ENCODE assay signal across 10 mouse cellular contexts in genomic region chr2:32879593-32879992, GRCm38 (mm10). TPM values are rescaled to one million over a fixed set of nuclear protein-coding genes. Genes with fewer than 3 reads are reported as not detected.
DNase-seq lines count a peak whose midpoint lies in the region; ATAC-seq and TF ChIP-seq lines count a peak whose summit lies in the region.
"Had no signal": no experiment of that assay in that cellular context is flagged by ENCODE, and none has a peak within 500 bp of the region (broad histone marks: within the 10 kb centered on the region; RNA-seq: fewer than 3 reads in every experiment).

No protein-coding gene starts in this region.

- WGBS in heart, embryonic 11.5 days (ENCODE audit: insufficient replicate concordance): 72% methylated on average over 5 of the region's 5 CpGs
- WGBS in lung, postnatal 0 days: 34% methylated on average over 5 of the region's 5 CpGs
- WGBS in intestine, postnatal 0 days: 80% methylated on average over 5 of the region's 5 CpGs
- WGBS in stomach, embryonic 16.5 days: 73% methylated on average over 5 of the region's 5 CpGs

- intact Hi-C loops in heart, postnatal 36 days (cut with DNase I): no loop called here

- DNase-seq in heart, postnatal 36 days: no peak
- no peak for DNase-seq in lung, postnatal 0 days (ENCODE audit: low spot score)
- no peak for DNase-seq in lung, postnatal 4 days
- DNase-seq in cerebellum, postnatal 4 days (ENCODE audit: low spot score in 2 of 2): no peak
- DNase-seq in gastrocnemius, postnatal 25 days: no peak
- DNase-seq: cerebellum, adult 11-12 months; thymus, adult 18-20 months had no signal

- H3K36me3 ChIP-seq in heart, embryonic 11.5 days (ENCODE audit: control insufficient read depth, insufficient read depth, low read length): no peaks in the 10 kb centered on the region
- no peaks in the 10 kb centered on the region for H3K36me3 ChIP-seq in lung, postnatal 0 days (ENCODE audit: insufficient read depth, low read length)
- H3K36me3 ChIP-seq in intestine, postnatal 0 days (ENCODE audit: control insufficient read depth, insufficient read depth): no peaks in the 10 kb centered on the region
- no peaks in the 10 kb centered on the region for H3K36me3 ChIP-seq in stomach, embryonic 16.5 days (ENCODE audit: control insufficient read depth, insufficient read depth, low read length)

- peaks cover 80% of the 10 kb centered on the region for H3K4me1 ChIP-seq in heart, embryonic 11.5 days (ENCODE audit: control insufficient read depth, insufficient read depth, low read length)
- peaks cover 39% of the 10 kb centered on the region for H3K4me1 ChIP-seq in lung, postnatal 0 days (ENCODE audit: insufficient read depth, low read depth, low read length)
- peaks cover 20% of the 10 kb centered on the region for H3K4me1 ChIP-seq in intestine, postnatal 0 days (replicated peaks; ENCODE audit: control insufficient read depth, insufficient read depth, low read length)
- peaks cover 80% of the 10 kb centered on the region for H3K4me1 ChIP-seq in stomach, embryonic 16.5 days (ENCODE audit: control insufficient read depth, insufficient read depth, low read length)

- no peak for TF ChIP-seq EP300 in lung, postnatal 0 days (IDR thresholded peaks at IDR 0.05)

- H3K27me3 ChIP-seq in heart, embryonic 11.5 days (ENCODE audit: control insufficient read depth, insufficient read depth, low read length): no peaks in the 10 kb centered on the region
- H3K27me3 ChIP-seq in lung, postnatal 0 days (replicated peaks; ENCODE audit: insufficient read depth, low read length): no peaks in the 10 kb centered on the region
- H3K27me3 ChIP-seq in intestine, postnatal 0 days (replicated peaks; ENCODE audit: control insufficient read depth, insufficient read depth, low read length): no peaks in the 10 kb centered on the region
- no peaks in the 10 kb centered on the region for H3K27me3 ChIP-seq in stomach, embryonic 16.5 days (ENCODE audit: control insufficient read depth, insufficient read depth, low read length)

- H3K9ac ChIP-seq in heart, embryonic 11.5 days (ENCODE audit: low read depth, low read length): peak overlapping the region; percentile 52; the same call in 1 of the 2 replicates
- H3K9ac ChIP-seq in lung, postnatal 0 days (replicated peaks; ENCODE audit: low read depth): peak overlapping the region; percentile 93; the same call in 1 of the 2 replicates
- H3K9ac ChIP-seq in intestine, postnatal 0 days (ENCODE audit: low read depth, low read length): no peak overlapping the region
- peak overlapping the region; percentile 94 for H3K9ac ChIP-seq in stomach, embryonic 16.5 days (ENCODE audit: low read length)

- no peak overlapping the region for H3K4me3 ChIP-seq in heart, embryonic 11.5 days (ENCODE audit: low read depth, low read length)
- peak overlapping the region; percentile 3; the same call in 1 of the 2 replicates for H3K4me3 ChIP-seq in lung, postnatal 0 days (ENCODE audit: low read depth, low read length)
- H3K4me3 ChIP-seq in intestine, postnatal 0 days (ENCODE audit: low read depth, low read length): no peak overlapping the region
- peak overlapping the region; percentile 81 for H3K4me3 ChIP-seq in stomach, embryonic 16.5 days (replicated peaks; ENCODE audit: low read length)

- peak overlapping the region; percentile 92 for H3K4me2 ChIP-seq in heart, embryonic 11.5 days
- peak overlapping the region; percentile 88 for H3K4me2 ChIP-seq in lung, postnatal 0 days (replicated peaks; ENCODE audit: low read depth, low read length)
- peak overlapping the region; percentile 83; the same call in 1 of the 2 replicates for H3K4me2 ChIP-seq in intestine, postnatal 0 days (replicated peaks; ENCODE audit: low read depth)
- peak overlapping the region; percentile 90 for H3K4me2 ChIP-seq in stomach, embryonic 16.5 days (ENCODE audit: low read depth, low read length)

- no peak for TF ChIP-seq CTCF in lung, postnatal 0 days (IDR thresholded peaks at IDR 0.05)
- no peak for TF ChIP-seq CTCF in intestine, postnatal 0 days (IDR thresholded peaks at IDR 0.05; ENCODE audit: low read depth)

- no peaks in the 10 kb centered on the region for H3K9me3 ChIP-seq in heart, embryonic 11.5 days (replicated peaks; ENCODE audit: control insufficient read depth, low read length)
- H3K9me3 ChIP-seq in lung, postnatal 0 days (ENCODE audit: low read length): no peaks in the 10 kb centered on the region
- H3K9me3 ChIP-seq in intestine, postnatal 0 days (ENCODE audit: control insufficient read depth): no peaks in the 10 kb centered on the region
- no peaks in the 10 kb centered on the region for H3K9me3 ChIP-seq in stomach, embryonic 16.5 days (replicated peaks; ENCODE audit: control insufficient read depth, low read length)

- H3K27ac ChIP-seq in heart, embryonic 11.5 days (ENCODE audit: low read depth, low read length): peak overlapping the region; percentile 89
- H3K27ac ChIP-seq in lung, postnatal 0 days (ENCODE audit: low read length): peak overlapping the region; percentile 96
- H3K27ac ChIP-seq in intestine, postnatal 0 days (ENCODE audit: low read depth, low read length): no peak overlapping the region
- peak overlapping the region; percentile 97 for H3K27ac ChIP-seq in stomach, embryonic 16.5 days (ENCODE audit: low read length)

- ATAC-seq in heart, embryonic 11.5 days (replicated peaks; ENCODE audit: insufficient number of reproducible peaks, low FRiP score, low TSS enrichment): no peak
- no peak for ATAC-seq in lung, postnatal 0 days
- ATAC-seq in intestine, postnatal 0 days: no peak
- no peak for ATAC-seq in stomach, embryonic 16.5 days (ENCODE audit: insufficient read depth, low FRiP score)

RNA-seq across cellular contexts. Expression of gene Fam129b, which starts 3.7 kb away (rescaled TPM):
- 21.5 and 24.2 TPM in 2 replicates for polyA plus RNA-seq in heart, embryonic 11.5 days (2014; fragmentation: Nextera tagmentation; extraction: Ambion mirVana)
- total RNA-seq in heart, postnatal 36 days (2021): 10 to 100 TPM; 22.5 to 26.9 TPM
- 121 and 150 TPM in 2 replicates for polyA plus RNA-seq in lung, postnatal 0 days (2015; fragmentation: Nextera tagmentation; extraction: Ambion mirVana)
- polyA plus RNA-seq in intestine, postnatal 0 days (2015; fragmentation: Nextera tagmentation; extraction: Ambion mirVana): 13.9 and 15.3 TPM in 2 replicates
- polyA plus RNA-seq in stomach, embryonic 16.5 days (2015; fragmentation: Nextera tagmentation; extraction: Ambion mirVana): 108 and 139 TPM in 2 replicates
- total RNA-seq in gastrocnemius, postnatal 25 days (2021): 10 to 100 TPM in 1 of 2 experiments, 1 to 10 TPM in 1; 8.1 to 12.4 TPM

RNA-seq across cellular contexts. Expression of gene Stxbp1, which starts 32.5 kb away (rescaled TPM):
- 20.6 and 26.1 TPM in 2 replicates for polyA plus RNA-seq in heart, embryonic 11.5 days (2014; fragmentation: Nextera tagmentation; extraction: Ambion mirVana)
- 10 to 100 TPM; 10.1 to 14.3 TPM for total RNA-seq in heart, postnatal 36 days (2021)
- 22.2 and 22.4 TPM in 2 replicates for polyA plus RNA-seq in lung, postnatal 0 days (2015; fragmentation: Nextera tagmentation; extraction: Ambion mirVana)
- polyA plus RNA-seq in intestine, postnatal 0 days (2015; fragmentation: Nextera tagmentation; extraction: Ambion mirVana): 12.1 and 12.2 TPM in 2 replicates
- polyA plus RNA-seq in stomach, embryonic 16.5 days (2015; fragmentation: Nextera tagmentation; extraction: Ambion mirVana): 20.8 and 23.2 TPM in 2 replicates
- 1 to 10 TPM; 2.7 to 3.8 TPM for total RNA-seq in gastrocnemius, postnatal 25 days (2021)

Comparison
In these comparisons a context has a peak if more than half of its experiments do, and no peak if none do; other contexts are left out.
1. H3K4me3 ChIP-seq: peak in lung, postnatal 0 days (single experiment) and stomach, embryonic 16.5 days (single experiment); none in heart, embryonic 11.5 days (single experiment) and intestine, postnatal 0 days (single experiment).
2. Peak in every context shown above with its lines, with median percentiles within 50 percentile points of each other: H3K4me2 ChIP-seq.